Mouse (Mus musculus): ENCODE measurements around the gene Mpp4.

GRCm38 (mm10) chr1:59171875-59172274 lies 8.7 kb upstream of the Mpp4 start:
- TF ChIP-seq CTCF (IDR thresholded peaks at IDR 0.05; ENCODE audit: low read depth, low read length) (no peak), GATA1 (IDR thresholded peaks at IDR 0.05; ENCODE audit: borderline replicate concordance, low read length) (no peak), TAL1 (conservative IDR thresholded peaks at IDR 0.05; ENCODE audit: low read depth, low read length) (no peak)

All from G1E (cell line).